Mouse (Mus musculus) 3T3-L1 (cell line): ENCODE results near the gene Txndc16.

Source experiments
- DNase-seq: peaks from one replicate; pipeline ENCODE4 v3.0.0-alpha.2; 2015; ENCODE audit warnings: low read depth, low spot score

Txndc16 gene

DNA sequence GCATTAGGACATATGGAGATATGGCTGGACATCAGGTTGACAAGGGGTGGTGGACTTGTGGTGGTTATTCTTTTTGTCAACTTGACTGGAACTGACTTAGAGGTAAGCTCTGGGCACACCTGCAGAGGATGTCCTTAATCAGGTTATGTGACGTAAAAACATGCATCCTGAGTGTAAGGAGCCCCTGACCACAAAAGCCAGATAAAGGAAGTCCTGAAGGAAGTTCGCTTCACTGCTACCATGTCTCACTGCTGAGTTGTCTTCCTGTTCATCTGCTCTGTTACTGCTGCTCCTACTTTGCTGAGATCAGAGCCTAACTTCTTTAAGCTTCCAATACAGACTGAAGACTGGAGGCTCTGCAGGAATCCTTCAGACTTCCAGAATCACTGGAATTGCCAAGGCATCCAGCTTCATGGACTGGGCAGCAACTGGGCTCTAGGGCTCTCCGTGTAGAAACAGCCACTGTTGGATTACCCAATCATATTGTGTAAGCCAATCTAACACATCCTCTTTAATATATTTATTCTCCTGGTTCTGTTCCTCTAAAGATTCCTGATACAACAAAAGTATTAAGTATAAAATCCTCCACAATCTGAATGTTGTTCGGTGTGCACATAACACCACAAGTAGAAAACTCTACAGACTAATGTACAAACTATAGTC is 64.5 kb downstream of the Txndc16 start:
- no peak for DNase-seq

GRCm38 (mm10) chr14:45153258-45153657 is 66.9 kb downstream of the Txndc16 start:
- peak; percentile 56 for DNase-seq

DNA sequence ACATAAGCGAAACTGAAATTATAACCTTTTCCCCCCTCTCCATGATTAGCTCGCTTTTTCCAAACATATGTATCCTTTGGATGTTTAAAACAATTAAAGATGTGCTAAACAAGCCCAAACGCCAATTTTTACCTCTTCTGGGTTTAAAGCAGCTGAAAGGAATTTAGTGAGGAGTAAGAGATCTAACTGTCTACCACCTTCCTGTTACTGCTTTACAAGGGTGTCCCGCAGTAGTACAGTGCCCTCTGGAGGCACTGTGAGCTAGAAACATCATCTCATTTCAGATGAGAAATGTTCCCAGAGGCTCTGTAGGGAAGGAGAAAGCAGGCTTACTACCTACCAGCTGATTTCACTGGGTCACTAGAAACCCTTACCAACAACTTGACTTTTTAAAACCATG is 77.6 kb downstream of the Txndc16 start:
- DNase-seq: peak; percentile 72

DNA sequence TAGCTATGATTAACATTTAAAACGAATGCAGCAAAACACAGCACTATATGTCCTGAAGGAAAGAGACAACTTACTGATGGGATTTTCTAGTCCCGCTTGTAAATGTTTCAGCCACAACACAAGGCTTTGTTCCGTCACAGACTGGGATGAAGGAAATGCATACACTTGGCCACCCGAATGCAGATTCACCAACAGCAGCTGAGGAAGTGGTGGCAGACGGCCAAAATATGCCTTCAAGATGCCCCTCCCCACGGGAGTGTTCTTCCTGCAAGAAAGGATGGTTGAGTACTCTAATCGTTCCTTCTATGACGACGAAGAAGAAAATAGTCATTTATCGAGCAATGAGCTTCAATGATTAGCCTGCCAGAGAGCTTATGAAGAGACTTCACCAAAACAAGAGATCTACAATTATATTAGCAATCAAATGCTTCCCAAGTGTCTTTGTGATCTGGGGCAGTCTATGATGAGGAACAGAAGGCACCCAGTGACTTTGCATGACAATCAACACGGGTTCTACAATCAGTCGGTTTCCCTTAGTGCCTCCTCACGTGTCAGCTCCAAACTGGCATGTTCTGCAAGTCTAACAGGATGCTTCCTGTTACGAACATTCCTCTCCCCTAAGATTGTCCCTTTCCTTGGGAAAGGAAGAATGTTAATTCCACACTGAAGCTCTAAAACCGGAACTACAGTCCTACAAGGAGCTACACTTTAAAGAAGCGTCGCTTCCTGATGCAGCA is 79.6 kb downstream of the Txndc16 start:
- DNase-seq: no peak

DNA sequence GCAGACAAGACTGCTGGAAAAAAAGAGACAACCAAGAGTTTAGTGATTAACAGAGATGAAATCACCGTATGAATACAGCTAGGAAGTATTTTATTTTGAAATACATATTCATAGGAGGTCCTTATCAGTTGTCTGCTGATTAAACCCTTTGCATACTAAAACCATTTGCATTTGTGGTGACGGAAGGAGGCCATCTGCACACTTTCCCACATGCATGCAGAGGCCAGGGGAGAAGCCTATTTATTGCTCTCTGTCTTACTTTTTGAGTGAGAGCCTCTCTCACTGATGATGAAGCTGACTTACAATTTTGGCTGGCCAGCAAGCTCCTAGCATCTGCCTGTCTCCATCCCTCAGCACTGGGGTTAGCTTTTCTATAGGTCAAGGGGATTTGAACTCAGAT is 84.2 kb downstream of the Txndc16 start:
- DNase-seq: no peak

DNA sequence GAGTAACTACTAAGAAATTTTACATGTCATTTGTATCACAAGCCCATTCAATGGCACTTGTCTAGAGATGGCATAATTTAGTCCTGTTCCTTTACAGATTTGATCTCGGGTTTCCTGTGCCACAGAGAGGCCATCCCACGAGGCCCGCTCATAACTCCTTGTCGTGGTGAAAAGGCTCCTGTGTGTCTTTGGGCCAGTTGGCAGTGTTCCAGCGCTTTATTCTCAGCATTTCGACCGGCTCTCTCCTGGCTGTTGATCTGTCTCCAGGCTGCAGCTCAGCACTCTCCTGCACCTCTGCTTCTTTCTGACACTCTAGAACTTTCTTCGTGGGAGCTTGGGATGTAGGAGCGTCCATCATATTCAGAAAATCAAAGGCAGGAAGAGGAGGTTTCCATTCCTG is 84.6 kb downstream of the Txndc16 start:
- DNase-seq: peak; percentile 52

GRCm38 (mm10) chr14:45118359-45118758 is 101.8 kb downstream of the Txndc16 start:
- DNase-seq: no peak

GRCm38 (mm10) chr14:45102201-45102600 is 117.9 kb downstream of the Txndc16 start:
- no peak for DNase-seq

DNA sequence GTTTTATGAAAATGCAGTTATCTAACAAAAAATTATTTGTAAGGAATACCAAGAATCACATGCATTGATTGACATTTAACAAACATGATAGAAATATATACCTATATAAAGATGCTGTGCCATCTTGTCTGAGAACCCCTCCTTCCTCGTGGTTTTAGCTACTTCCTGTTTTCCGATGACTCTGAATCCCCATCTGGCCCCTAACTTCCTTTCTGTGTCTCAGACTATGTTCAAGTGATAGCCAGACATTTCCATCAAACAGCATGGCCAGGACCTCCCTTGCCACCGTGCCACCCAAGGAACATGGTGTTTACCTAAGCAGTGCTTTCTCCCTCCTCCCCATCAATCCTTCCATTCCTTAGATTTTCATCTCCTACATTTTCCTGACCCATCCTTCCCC is 127.8 kb downstream of the Txndc16 start:
- no peak for DNase-seq

DNA sequence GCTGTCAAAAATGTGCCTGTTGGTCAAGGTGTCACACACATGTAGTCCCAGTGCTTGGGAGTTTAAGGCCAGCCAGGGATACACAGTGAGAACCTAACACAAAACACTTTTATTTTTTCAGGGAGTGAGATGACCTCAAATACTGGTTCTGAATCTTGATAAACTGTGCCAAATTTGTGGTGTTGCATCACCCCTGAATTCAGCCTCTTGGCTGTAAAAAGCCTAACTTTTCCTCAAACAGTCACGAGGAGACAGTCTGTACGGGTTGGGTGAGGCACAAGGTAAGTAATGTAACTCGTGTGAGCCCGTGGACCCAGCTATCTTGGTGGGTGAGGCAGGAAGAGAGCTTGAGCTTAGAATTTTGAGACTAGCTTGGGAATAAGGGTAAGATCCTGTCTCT is 130.1 kb downstream of the Txndc16 start:
- DNase-seq: peak; percentile 39

- DNase-seq: peak; percentile 45
Observed at GRCm38 (mm10) chr14:45085651-45086425, 134.3 kb downstream of the Txndc16 start.

- DNase-seq: no peak
Observed at GRCm38 (mm10) chr14:45084656-45085280, 135.4 kb downstream of the Txndc16 start.

DNA sequence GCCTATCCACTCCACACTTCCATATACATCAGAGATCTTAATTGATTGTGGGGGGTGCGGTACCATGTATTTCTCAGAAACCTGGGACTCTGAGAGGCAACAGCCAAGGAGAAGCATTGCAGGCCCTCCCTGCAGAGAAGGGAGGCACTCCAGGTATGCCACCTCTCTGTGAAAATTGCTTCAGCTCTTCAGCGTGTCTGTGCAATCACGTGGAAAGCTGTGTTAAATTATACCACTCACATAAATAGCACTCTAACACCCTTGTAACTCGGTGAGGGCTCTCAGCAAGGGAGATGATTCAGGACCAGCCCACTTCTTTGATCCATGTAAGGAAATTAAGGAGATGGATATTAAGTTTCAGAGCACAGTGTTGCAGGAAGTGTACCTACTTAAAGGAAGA is 136.6 kb downstream of the Txndc16 start:
- no peak for DNase-seq
